Mouse (Mus musculus) erythroblast, embryonic 14.5 days (primary cell): Measurements from ENCODE around the gene Il1rl2. TPM values are rescaled to one million over a fixed set of nuclear protein-coding genes. Genes with fewer than 3 reads are reported as not detected.

Experiments used
- H3K27me3 ChIP-seq: 2 replicates; pipeline ENCODE4 v1.6.1; 2012; ENCODE audit warnings: inconsistent platforms; ENCODE audit not compliant: control insufficient read depth
- H3K36me3 ChIP-seq: 2 replicates; pipeline ENCODE4 v1.6.1; 2012; ENCODE audit warnings: mild to moderate bottlenecking, inconsistent platforms; ENCODE audit not compliant: control insufficient read depth
- H3K4me1 ChIP-seq: 2 replicates; pipeline ENCODE4 v1.6.1; 2012; ENCODE audit warnings: inconsistent platforms; ENCODE audit not compliant: control insufficient read depth
- H3K4me3 ChIP-seq: replicated peaks from 2 replicates; pipeline ENCODE3; 2012; ENCODE audit warnings: moderate library complexity, mild to moderate bottlenecking, inconsistent platforms
- H3K9me3 ChIP-seq: 2 replicates; pipeline ENCODE4 v1.6.1; 2012; ENCODE audit warnings: low read length, inconsistent platforms, mixed read lengths; ENCODE audit not compliant: control insufficient read depth
- GATA1 ChIP-seq: IDR thresholded peaks from 2 replicates; pipeline ENCODE4 v1.6.1; 2012; ENCODE audit warnings: low read length, inconsistent platforms, mixed read lengths
- TAL1 ChIP-seq: IDR thresholded peaks from 3 replicates; pipeline ENCODE4 v1.6.1; 2012; ENCODE audit warnings: low read length, inconsistent platforms, mixed read lengths
- polyA plus RNA-seq: library from polyadenylated mRNA; stranded (reverse); fragments of >175 nt; gene quantifications from 2 replicates; pipeline ENCODE4 v1.2.3, GENCODE M21; 2012

The Il1rl2 gene
- polyA plus RNA-seq, 1 experiment: not detected

- TF ChIP-seq TAL1 (no peak), GATA1 (no peak)
- peaks cover 15% of the 10 kb centered on the region for H3K27me3 ChIP-seq
- no peak overlapping the region for H3K4me3 ChIP-seq
- H3K9me3 ChIP-seq: no peaks in the 10 kb centered on the region
- peaks cover 50% of the 10 kb centered on the region for H3K4me1 ChIP-seq
- peaks cover 7% of the 10 kb centered on the region for H3K36me3 ChIP-seq
These were observed 5.8 kb downstream of the Il1rl2 start for GRCm38 (mm10) chr1:40330181-40330580.

GRCm38 (mm10) chr1:40339346-40339745 is 14.9 kb downstream of the Il1rl2 start:
- Histone ChIP-seq H3K4me1 (peaks cover 12% of the 10 kb centered on the region), H3K36me3 (peaks cover 25% of the 10 kb centered on the region)
- TF ChIP-seq GATA1 (no peak), TAL1 (no peak)

DNA sequence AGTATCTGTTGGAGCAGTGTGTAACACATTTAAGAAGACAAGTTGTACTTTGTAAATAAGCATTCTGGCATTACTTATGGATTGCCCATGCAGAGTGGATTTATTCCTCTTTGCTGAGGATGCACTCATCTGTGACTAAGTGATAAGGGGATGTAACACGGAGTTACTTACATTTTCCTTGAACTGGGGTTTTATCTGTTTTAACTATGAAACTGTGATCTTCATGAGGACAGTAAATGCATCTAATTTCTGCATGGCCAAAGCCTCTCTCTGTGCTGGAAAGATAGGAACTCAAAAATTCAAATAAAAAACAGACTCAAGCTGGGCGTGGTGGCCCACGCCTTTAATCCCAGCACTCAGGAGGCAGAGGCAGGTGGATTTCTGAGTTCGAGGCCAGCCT is 15.7 kb downstream of the Il1rl2 start:
- no peak for TF ChIP-seq TAL1
- no peak for TF ChIP-seq GATA1
- Histone ChIP-seq H3K9me3 (peaks cover 2% of the 10 kb centered on the region; the same call in 1 of the 2 replicates), H3K27me3 (no peaks in the 10 kb centered on the region), H3K4me3 (no peak overlapping the region), H3K36me3 (peaks cover 30% of the 10 kb centered on the region), H3K4me1 (peaks cover 12% of the 10 kb centered on the region)

More at GRCm38 (mm10) chr1:40339346-40339745, 14.9 kb downstream of the Il1rl2 start:
- H3K9me3 ChIP-seq: peaks cover 2% of the 10 kb centered on the region; the same call in 1 of the 2 replicates
- H3K27me3 ChIP-seq: no peaks in the 10 kb centered on the region
- no peak overlapping the region for H3K4me3 ChIP-seq

GRCm38 (mm10) chr1:40352158-40352903 is 27.9 kb downstream of the Il1rl2 start:
- Histone ChIP-seq H3K4me1 (peaks cover 47% of the 10 kb centered on the region), H3K9me3 (no peaks in the 10 kb centered on the region), H3K36me3 (peaks cover 28% of the 10 kb centered on the region), H3K4me3 (no peak overlapping the region), H3K27me3 (no peaks in the 10 kb centered on the region)
- no peak for TF ChIP-seq GATA1
- TF ChIP-seq TAL1: no peak

DNA sequence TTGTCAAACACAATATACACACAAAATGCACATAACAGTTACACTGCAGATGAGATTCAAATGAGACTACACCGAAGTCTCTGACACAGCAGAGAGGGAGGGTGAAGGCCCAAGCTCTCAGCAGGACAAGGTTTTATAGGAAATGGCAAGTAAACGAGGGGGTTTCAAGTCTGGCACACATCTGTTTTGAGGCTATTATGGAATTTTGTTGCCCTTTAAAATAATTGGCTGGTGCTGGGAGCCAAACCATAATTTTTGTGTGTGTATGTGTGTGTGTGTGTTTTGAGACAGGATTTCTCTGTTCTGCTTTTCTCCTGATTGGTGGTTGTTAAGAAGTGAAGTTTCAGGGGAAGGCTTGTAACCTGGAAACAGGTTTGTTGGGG is 28.5 kb downstream of the Il1rl2 start:
- no peak overlapping the region for H3K4me3 ChIP-seq
- H3K27me3 ChIP-seq: no peaks in the 10 kb centered on the region
- TF ChIP-seq TAL1 (no peak), GATA1 (no peak)
- peaks cover 27% of the 10 kb centered on the region for H3K36me3 ChIP-seq
- H3K9me3 ChIP-seq: no peaks in the 10 kb centered on the region
- H3K4me1 ChIP-seq: peaks cover 53% of the 10 kb centered on the region

GRCm38 (mm10) chr1:40354665-40355064 is 30.3 kb downstream of the Il1rl2 start:
- TF ChIP-seq GATA1 (no peak), TAL1 (no peak)
- peaks cover 27% of the 10 kb centered on the region for H3K36me3 ChIP-seq
- no peaks in the 10 kb centered on the region for H3K27me3 ChIP-seq
- H3K4me1 ChIP-seq: peaks cover 70% of the 10 kb centered on the region
- no peak overlapping the region for H3K4me3 ChIP-seq
- no peaks in the 10 kb centered on the region for H3K9me3 ChIP-seq

DNA sequence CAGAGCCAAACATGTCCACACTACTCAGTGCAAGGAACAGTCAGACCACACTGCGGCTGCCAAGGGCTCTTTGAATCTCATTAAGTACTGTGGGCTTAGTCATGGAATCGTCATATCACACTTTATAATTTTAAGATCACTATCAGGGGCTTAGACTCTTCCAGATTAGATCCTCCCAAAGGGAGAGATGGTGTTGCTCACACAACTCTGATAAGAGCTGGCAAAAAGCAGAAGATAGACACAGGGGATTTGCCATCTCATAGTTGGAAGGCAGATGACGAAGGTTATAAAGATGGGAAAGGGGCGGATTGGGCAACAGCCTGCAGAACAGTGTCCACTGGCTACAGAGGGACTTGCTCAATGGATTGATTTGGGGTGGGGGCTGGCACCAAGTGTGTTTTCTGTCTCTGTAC is 31.0 kb downstream of the Il1rl2 start:
- peaks cover 76% of the 10 kb centered on the region for H3K4me1 ChIP-seq
- H3K27me3 ChIP-seq: no peaks in the 10 kb centered on the region
- no peak overlapping the region for H3K4me3 ChIP-seq
- TF ChIP-seq GATA1 (no peak), TAL1 (no peak)
- peaks cover 25% of the 10 kb centered on the region for H3K36me3 ChIP-seq
- H3K9me3 ChIP-seq: no peaks in the 10 kb centered on the region

DNA sequence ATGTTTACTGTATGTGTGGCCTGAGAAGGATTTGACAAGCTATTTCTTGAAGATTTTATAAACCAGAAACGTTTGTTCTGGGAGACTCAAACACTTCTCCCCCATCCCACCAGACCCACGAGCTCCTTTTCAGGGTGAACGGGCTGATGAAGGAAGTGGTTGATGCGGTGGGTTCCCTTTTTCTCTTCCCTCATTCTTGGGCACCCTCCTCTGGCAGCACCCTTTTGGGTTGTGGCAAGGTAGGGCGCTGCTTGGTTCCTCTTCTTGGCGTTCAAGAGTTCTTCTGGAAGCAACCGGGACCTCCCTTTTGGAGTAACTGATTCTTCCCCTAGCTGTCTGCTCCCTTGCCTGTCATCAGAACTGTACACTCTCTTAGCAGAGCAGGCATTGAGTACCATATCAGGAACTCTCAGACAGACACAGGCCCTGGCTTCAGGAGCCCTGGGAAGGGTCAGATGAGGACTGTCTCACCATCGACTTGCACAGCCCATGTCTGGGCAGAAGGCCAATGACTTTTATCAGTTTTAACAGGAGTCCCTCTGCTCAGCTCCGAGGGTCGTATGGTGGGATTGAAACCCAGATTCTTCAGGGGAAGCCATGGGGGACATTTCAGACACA is 31.6 kb downstream of the Il1rl2 start:
- H3K36me3 ChIP-seq: peaks cover 20% of the 10 kb centered on the region

DNA sequence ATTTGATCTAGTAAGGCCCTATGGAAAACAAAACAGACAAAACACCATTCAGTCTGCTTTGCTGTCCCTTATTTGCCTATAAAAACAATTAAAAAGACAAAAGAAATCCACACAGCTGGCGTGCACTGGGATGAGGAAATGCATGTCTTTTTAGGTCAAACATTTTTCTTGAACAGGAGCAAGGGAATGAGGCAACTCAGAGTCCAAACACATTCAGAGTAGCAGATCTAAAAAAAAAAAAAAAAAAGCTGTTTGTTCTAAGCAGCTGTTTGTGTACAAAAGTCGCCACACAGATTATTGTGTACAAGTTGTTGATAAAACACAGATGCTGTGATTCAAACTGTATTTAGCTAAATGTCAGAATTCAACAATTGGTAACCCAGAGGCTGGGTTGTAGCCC is 33.5 kb downstream of the Il1rl2 start:
- Histone ChIP-seq H3K4me1 (peaks cover 66% of the 10 kb centered on the region), H3K36me3 (peaks cover 13% of the 10 kb centered on the region), H3K4me3 (no peak overlapping the region), H3K9me3 (no peaks in the 10 kb centered on the region), H3K27me3 (no peaks in the 10 kb centered on the region)
- TF ChIP-seq TAL1 (no peak), GATA1 (no peak)

More for the DNA sequence above, 31.6 kb downstream of the Il1rl2 start:
- Histone ChIP-seq H3K9me3 (no peaks in the 10 kb centered on the region), H3K4me3 (no peak overlapping the region), H3K4me1 (peaks cover 78% of the 10 kb centered on the region), H3K27me3 (no peaks in the 10 kb centered on the region)
- TF ChIP-seq GATA1 (no peak), TAL1 (no peak)
